Mouse (Mus musculus) forebrain, embryonic 14.5 days (tissue): ENCODE measurements at regions not wholly inside any gene's neighbourhood (a gene's known extent, or its start where the extent isn't known, plus 50 kb on each side); places are given as distances from the start of the nearest gene placed in this dataset.
A peak's percentile ranks its signal among the peaks of the same experiment; 100 is the strongest.

Experiments
- ATAC-seq: fragments of 200-750 bp; cut with Nextera tagmentation; 2 replicates; pipeline ENCODE4 v1.8.0; 2017; ENCODE audit warnings: mild to moderate bottlenecking, moderate library complexity
- DNase-seq: peaks from one replicate; pipeline ENCODE4 v3.0.0-alpha.2; 2015; ENCODE audit warnings: low spot score
- H3K27ac ChIP-seq: fragments of 300-500 bp; sonication (generic); 2 replicates; pipeline ENCODE4 v1.5.1; 2014; ENCODE audit warnings: low read depth, mild to moderate bottlenecking, control low read depth, low read length, moderate library complexity
- H3K27me3 ChIP-seq: fragments of 300-500 bp; sonication (generic); replicated peaks from 2 replicates; pipeline ENCODE4 v1.6.1; 2014; ENCODE audit warnings: low read length, control low read depth, mixed read lengths; ENCODE audit not compliant: control insufficient read depth, insufficient read depth
- H3K36me3 ChIP-seq: fragments of 300-500 bp; sonication (generic); 2 replicates; pipeline ENCODE4 v1.6.1; 2014; ENCODE audit warnings: low read length, control low read depth; ENCODE audit not compliant: control insufficient read depth, insufficient read depth
- H3K4me1 ChIP-seq: fragments of 300-500 bp; sonication (generic); 2 replicates; pipeline ENCODE4 v1.6.1; 2014; ENCODE audit warnings: antibody characterized with exemption, low read length, control low read depth; ENCODE audit not compliant: control insufficient read depth, insufficient read depth
- H3K4me2 ChIP-seq: fragments of 300-500 bp; sonication (generic); 2 replicates; pipeline ENCODE4 v1.6.1; 2014; ENCODE audit warnings: mild to moderate bottlenecking, control low read depth, low read length
- H3K4me3 ChIP-seq: fragments of 300-500 bp; sonication (generic); 2 replicates; pipeline ENCODE4 v1.5.1; 2014; ENCODE audit warnings: low read depth, low read length, control low read depth
- H3K9ac ChIP-seq: fragments of 300-500 bp; sonication (generic); 2 replicates; pipeline ENCODE4 v1.6.1; 2014; ENCODE audit warnings: mild to moderate bottlenecking, low read length, control low read depth, moderate library complexity
- H3K9me3 ChIP-seq: fragments of 300-500 bp; sonication (generic); replicated peaks from 2 replicates; pipeline ENCODE4 v1.6.1; 2016; ENCODE audit warnings: low read length, control low read depth, mixed read lengths; ENCODE audit not compliant: control insufficient read depth
- WGBS: fragments of 180-500 bp; shearing (Covaris S2); extraction: QIAGEN DNeasy Blood & Tissue Kit; methylation state at CpG from one replicate; pipeline ENCODE4 v1.1.7; 2014; 5-methylcytosine and 5-hydroxymethylcytosine counted together

DNA sequence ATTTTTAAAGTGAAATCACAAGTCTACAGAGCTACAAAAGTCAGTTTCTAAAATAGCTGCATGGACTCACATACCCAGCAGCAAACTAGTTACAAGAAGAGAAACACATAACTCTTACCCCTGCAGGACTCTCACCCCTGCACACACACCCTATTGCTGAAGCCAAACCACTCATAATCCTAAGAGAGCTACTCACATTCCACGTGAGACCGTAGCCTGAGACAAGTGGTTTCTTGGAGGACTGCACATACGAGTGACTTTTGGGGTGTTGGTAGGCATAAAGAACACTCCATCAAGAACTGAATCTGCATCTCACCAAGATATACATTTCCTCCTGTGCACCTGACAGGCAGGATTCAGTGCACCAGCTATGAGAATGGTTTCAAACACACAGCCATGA, 150.8 kb downstream of the Gsdmc2 start:
- H3K27me3 ChIP-seq = no peaks in the 10 kb centered on the region
- no peak overlapping the region for H3K4me2 ChIP-seq
- H3K9ac ChIP-seq = no peak overlapping the region
- no peak for ATAC-seq
- no peak overlapping the region for H3K4me3 ChIP-seq
- 76% methylated on average over 3 of the region's 3 CpGs for WGBS
- no peaks in the 10 kb centered on the region for H3K9me3 ChIP-seq
- H3K27ac ChIP-seq = no peak overlapping the region
- no peak for DNase-seq
- peaks cover 7% of the 10 kb centered on the region; the same call in 1 of the 2 replicates for H3K4me1 ChIP-seq
- no peaks in the 10 kb centered on the region for H3K36me3 ChIP-seq

GRCm38 (mm10) chr15:63693561-63693960, 151.4 kb downstream of the Gsdmc2 start:
- no peak overlapping the region for H3K4me2 ChIP-seq
- WGBS = 64% methylated on average over 2 of the region's 2 CpGs
- no peaks in the 10 kb centered on the region for H3K9me3 ChIP-seq
- H3K4me1 ChIP-seq = peaks cover 7% of the 10 kb centered on the region; the same call in 1 of the 2 replicates
- no peaks in the 10 kb centered on the region for H3K36me3 ChIP-seq
- no peak for DNase-seq
- no peak for ATAC-seq
- no peak overlapping the region for H3K27ac ChIP-seq
- H3K4me3 ChIP-seq = no peak overlapping the region
- H3K27me3 ChIP-seq = no peaks in the 10 kb centered on the region
- H3K9ac ChIP-seq = no peak overlapping the region

- H3K4me2 ChIP-seq = 0 out of 2 replicates have a peak overlapping the region, but pooled peaks have one; percentile 3
- no peaks in the 10 kb centered on the region for H3K27me3 ChIP-seq
- H3K4me3 ChIP-seq = no peak overlapping the region
- 5% methylated on average over 9 of the region's 9 CpGs for WGBS
- ATAC-seq (peak; percentile 40), DNase-seq (peak; percentile 27)
- no peaks in the 10 kb centered on the region for H3K36me3 ChIP-seq
- peaks cover 7% of the 10 kb centered on the region; the same call in 1 of the 2 replicates for H3K4me1 ChIP-seq
- H3K9me3 ChIP-seq = no peaks in the 10 kb centered on the region
- no peak overlapping the region for H3K27ac ChIP-seq
- no peak overlapping the region for H3K9ac ChIP-seq
Observed at GRCm38 (mm10) chr15:63692491-63693295, 152.3 kb downstream of the Gsdmc2 start.

GRCm38 (mm10) chr15:63689788-63690575, 155.0 kb downstream of the Gsdmc2 start:
- Histone ChIP-seq H3K27me3 (no peaks in the 10 kb centered on the region), H3K27ac (no peak overlapping the region), H3K9ac (no peak overlapping the region), H3K4me2 (no peak overlapping the region), H3K4me1 (peaks cover 7% of the 10 kb centered on the region; the same call in 1 of the 2 replicates), H3K4me3 (no peak overlapping the region), H3K9me3 (no peaks in the 10 kb centered on the region), H3K36me3 (no peaks in the 10 kb centered on the region)
- ATAC-seq (no peak), DNase-seq (peak; percentile 29)
- 50% methylated on average over 5 of the region's 5 CpGs for WGBS

DNA sequence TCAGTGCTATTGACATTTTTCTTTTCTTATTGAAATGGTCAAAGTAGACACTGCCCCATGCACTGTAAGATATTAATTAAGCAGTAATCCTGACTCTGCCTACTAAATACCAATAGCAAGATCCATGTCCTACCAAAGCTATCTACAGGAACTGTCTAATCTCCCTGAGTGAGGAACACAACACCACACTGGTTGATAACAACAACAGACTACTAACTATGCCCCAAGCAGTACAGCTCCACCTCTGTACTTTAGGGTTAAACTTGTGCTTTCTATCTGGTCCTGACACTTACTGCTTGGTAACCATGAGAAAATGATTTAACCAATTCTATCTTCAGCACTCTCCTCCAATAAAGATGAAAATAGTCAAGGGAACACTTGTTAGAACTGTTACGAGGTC, 157.1 kb downstream of the Gsdmc2 start:
- Histone ChIP-seq H3K9me3 (no peaks in the 10 kb centered on the region), H3K4me3 (no peak overlapping the region), H3K4me1 (peaks cover 4% of the 10 kb centered on the region; the same call in 1 of the 2 replicates), H3K27ac (no peak overlapping the region), H3K9ac (no peak overlapping the region), H3K36me3 (no peaks in the 10 kb centered on the region), H3K27me3 (no peaks in the 10 kb centered on the region), H3K4me2 (no peak overlapping the region)
- 93% methylated on average over 1 of the region's 1 CpGs for WGBS
- DNase-seq = no peak
- no peak for ATAC-seq

GRCm38 (mm10) chr15:63686954-63687562, 157.9 kb downstream of the Gsdmc2 start:
- Histone ChIP-seq H3K27ac (no peak overlapping the region), H3K36me3 (no peaks in the 10 kb centered on the region), H3K4me2 (no peak overlapping the region), H3K27me3 (no peaks in the 10 kb centered on the region), H3K4me3 (no peak overlapping the region), H3K9me3 (no peaks in the 10 kb centered on the region), H3K9ac (no peak overlapping the region), H3K4me1 (no peaks in the 10 kb centered on the region)
- 64% methylated on average over 3 of the region's 3 CpGs for WGBS
- no peak for DNase-seq
- ATAC-seq = no peak

- no peaks in the 10 kb centered on the region for H3K36me3 ChIP-seq
- H3K27ac ChIP-seq = no peak overlapping the region
- H3K4me2 ChIP-seq = no peak overlapping the region
- H3K4me1 ChIP-seq = no peaks in the 10 kb centered on the region
- no peaks in the 10 kb centered on the region for H3K9me3 ChIP-seq
- WGBS = 31% methylated on average over 3 of the region's 3 CpGs
- H3K27me3 ChIP-seq = no peaks in the 10 kb centered on the region
- H3K9ac ChIP-seq = no peak overlapping the region
- DNase-seq = peak; percentile 58
- no peak overlapping the region for H3K4me3 ChIP-seq
- ATAC-seq = peak; percentile 55
Observed at GRCm38 (mm10) chr15:63679984-63680925, 164.7 kb downstream of the Gsdmc2 start.

DNA sequence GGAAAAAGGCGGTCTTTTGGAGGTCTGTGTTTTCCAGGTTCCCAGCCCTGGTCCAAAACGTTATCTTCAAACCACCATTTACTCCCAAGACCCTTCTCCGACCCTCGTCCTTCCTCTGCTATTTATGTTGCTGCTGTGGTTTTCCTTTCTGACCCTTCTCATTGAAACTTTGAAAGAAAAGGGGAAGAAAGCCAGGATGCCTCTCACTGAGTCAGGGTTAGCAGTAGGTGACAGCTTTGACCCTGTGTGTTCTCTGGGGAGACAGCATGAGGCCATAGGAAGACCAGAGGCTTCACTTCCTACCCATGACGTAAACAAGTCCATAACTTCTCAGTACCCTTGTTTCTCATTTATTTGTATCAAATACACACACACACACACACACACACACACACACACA, 166.1 kb downstream of the Gsdmc2 start:
- Histone ChIP-seq H3K27ac (no peak overlapping the region), H3K27me3 (no peaks in the 10 kb centered on the region), H3K36me3 (no peaks in the 10 kb centered on the region), H3K9ac (no peak overlapping the region), H3K4me2 (no peak overlapping the region), H3K9me3 (0 out of 2 replicates have a peak, but pooled peaks cover 2% of the 10 kb centered on the region), H3K4me1 (no peaks in the 10 kb centered on the region), H3K4me3 (no peak overlapping the region)
- WGBS = 96% methylated on average over 5 of the region's 5 CpGs
- ATAC-seq (no peak), DNase-seq (no peak)
